Mouse (Mus musculus) Muller cell, postnatal 12 days (primary cell): ENCODE data around the gene Gli3.

ENCODE experiments used
- DNase-seq: peaks from one replicate; pipeline ENCODE4 v3.0.0-alpha.2; 2015; ENCODE audit errors: inconsistent ontology term

Gene Gli3

GRCm38 (mm10) chr13:15660502-15660901, 197.5 kb downstream of the Gli3 start:
- peak; percentile 82 for DNase-seq

DNA sequence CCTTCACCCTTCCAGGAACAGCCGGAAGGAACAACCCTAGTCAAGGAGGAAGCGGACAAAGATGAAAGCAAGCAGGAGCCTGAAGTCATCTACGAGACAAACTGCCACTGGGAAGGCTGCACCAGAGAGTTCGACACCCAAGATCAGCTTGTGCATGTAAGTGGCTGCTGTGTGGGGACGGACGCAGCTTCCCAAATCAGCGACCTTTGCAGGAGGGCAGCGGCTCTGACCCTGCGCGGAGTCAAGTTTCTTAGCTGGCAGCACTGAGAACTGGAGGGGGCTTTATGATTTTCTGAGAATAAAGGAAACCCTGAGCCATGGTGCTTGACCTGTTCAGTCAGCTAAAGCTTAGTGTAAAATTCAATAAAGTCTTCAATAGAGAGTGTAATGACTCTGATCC, 199.3 kb downstream of the Gli3 start:
- DNase-seq, result no peak

DNA sequence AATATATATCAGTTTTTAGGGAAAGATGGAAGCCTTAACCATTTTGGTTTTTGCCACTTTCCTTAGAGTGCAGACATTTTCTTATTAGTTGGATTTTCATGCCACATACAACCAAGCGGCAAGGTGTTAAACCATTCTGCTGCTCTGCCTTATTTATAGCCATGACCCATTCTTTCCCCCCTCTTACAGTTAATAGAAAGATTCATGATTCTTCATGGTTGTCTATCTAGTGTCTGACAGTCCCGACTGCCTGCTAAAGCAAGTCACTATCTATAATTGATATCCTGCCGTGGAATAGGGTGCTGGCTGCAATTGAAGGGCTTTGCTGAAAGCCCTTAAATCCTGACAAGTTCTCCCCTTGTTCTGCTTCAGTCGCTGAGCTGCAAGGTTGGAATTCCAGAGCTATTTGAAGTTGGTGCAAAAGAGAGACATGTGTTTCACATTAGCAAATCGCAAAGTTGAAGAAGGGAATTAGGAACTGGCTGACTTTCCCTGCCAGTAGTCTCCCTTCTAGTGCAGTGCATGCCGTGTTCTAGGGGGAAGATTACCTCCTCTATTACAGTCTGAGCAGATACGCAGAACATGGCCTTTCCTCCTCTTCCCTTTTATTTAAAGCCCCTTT, 201.7 kb downstream of the Gli3 start:
- DNase-seq, result peak; percentile 75

DNA sequence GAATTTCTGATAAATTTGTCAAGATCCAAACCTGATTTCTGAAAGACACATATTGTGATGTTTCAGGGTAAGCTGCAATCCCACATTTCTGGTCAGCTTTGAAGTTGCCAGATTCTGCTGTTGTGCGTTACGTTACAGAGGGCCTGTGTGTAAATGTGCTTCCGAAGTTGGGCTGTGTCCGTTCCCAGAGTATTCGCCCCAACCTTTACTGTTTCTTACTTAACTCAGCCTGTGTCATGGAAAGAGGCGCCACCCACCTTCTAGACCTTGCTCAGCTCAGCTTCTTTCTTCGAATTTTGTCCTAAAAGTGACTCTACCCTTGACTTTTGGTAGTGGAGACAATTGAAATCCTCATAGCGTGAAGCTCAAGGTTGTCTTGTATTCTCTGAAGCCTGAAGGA, 202.5 kb downstream of the Gli3 start:
- no peak for DNase-seq

DNA sequence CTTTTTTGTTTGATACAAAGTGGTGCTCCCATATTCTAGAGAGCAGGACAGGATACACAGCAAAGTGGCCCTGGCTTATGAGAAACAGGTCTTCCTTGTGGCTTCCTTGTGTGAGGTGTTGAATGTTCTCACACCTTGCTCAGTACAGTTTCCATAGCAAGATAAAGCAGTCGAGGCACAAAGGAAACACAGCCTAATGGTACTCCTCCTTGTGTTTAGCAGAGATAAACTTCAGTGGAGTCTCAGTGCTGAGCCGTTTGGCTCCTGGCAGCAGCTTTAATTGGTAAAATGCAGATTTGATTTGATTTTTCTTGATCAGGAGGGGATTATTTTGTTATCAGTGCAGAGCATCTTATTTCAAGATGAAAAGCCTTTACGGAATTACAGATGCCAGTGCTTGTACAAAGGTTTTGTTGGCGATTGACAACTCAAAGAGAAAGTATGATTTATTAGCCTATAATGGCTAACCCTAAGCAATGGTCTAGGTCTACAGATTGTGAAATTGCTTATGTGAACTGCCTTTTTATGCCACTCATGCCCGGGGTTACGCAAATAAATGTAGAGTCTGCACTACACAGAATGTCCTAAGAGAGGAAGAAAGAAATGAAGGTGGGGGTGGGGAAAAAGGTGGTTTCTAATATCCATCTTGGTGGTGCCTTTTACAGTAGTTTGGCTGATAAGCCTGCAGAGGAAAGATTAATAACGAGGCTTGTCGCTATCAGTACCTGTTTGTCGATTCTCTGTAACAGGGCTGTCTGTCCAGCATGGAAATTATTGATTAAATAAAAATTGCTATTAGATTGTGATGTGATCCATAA, 207.3 kb downstream of the Gli3 start:
- no peak for DNase-seq

DNA sequence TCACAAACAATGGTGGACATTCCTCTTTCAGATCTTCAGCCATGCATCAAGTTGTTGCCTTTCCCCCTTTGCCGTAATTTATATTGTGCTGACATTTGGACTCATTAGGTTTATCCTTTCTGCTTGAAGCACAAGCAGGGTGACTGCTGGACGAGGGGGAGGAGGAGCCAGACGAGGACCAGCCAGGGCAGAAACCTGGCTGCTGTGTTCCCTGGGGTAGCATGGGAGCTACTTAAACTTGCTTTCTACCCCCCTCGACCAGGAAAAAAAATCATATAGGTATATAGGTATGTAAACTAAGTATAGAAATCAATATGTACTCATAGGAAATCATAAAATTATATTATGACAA, 207.9 kb downstream of the Gli3 start:
- no peak for DNase-seq

GRCm38 (mm10) chr13:15675480-15675879, 212.4 kb downstream of the Gli3 start:
- DNase-seq, result no peak

DNA sequence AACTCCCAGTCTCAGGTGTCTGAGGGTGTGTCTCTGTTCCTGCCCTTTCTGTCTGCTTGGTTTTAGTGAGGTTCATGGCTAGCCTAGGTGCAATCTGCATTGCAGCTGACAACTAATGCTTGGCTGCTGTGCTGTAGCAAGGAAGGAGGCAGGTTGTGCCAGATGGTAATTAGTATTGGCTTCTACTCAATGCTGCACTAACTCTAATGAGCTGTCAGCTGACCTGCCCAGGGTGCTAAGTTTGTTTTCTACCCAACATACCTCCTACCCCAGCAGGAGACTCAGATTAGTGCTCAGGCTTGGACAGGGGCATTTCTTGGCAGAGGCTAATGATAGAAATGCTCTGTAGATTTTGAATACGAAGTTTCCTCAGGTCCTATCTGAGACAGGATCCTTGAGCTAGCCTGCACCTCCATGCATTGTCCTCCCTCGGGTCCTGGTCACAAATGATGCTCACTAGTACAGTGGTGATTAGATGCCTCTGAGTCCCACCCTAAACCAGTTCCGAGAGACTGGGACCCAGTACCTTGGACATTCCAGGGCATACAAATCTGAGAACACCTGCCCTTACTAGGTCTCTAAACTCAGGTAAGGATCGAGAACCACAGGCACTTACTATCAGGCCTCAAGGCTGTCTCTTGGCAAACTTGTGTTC, 214.2 kb downstream of the Gli3 start:
- peak; percentile 62 for DNase-seq

DNA sequence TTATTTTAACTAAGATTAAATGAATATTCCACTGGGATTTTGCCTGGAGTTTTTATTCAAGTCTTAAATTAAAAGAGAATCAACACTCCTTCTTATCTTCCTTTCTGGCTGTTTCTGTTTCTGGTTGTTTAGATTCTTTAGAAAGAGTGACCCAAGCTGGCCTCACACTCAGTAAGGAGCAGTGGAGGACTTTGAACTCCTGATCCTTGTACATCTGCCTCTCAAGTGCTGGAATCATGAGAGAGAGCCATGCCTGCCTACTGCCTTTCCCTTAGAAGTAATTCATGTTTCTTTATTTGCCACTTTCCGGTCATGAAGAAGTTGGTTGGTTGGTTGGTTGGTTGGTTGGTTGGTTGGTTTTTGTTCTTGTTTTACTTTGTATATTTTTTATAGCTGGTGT, 218.5 kb downstream of the Gli3 start:
- DNase-seq, result no peak

- DNase-seq, result no peak
These were observed 220.0 kb downstream of the Gli3 start for GRCm38 (mm10) chr13:15683006-15683405.

- peak; percentile 37 for DNase-seq
These were observed 225.2 kb downstream of the Gli3 start for GRCm38 (mm10) chr13:15688074-15688825.

- DNase-seq, result no peak
These were observed 225.9 kb downstream of the Gli3 start for GRCm38 (mm10) chr13:15688826-15689501.

GRCm38 (mm10) chr13:15691751-15692464, 228.9 kb downstream of the Gli3 start:
- DNase-seq, result peak; percentile 76

- DNase-seq, result no peak
These were observed 229.4 kb downstream of the Gli3 start for GRCm38 (mm10) chr13:15692465-15692809.

DNA sequence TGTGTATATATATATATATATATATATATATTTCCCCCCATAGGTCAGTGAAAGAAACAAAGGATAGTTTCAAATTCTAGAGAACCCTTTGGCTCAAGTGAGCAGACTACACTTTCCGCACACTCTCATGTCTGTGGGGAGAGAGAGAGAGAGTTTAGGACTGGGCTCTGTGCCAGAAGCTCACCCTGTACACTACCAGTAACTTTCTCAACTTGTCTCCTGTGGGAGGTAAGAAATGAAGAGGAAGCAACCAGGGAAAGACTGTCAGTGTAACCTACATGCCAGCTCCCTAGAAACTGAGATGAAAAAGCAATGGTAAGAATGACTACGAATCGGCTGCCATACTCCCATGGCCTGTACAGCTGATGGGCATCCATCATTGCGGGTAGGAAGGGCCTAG, 235.2 kb downstream of the Gli3 start:
- DNase-seq, result no peak

- DNase-seq, result no peak
These were observed 236.1 kb downstream of the Gli3 start for GRCm38 (mm10) chr13:15699116-15699515.

- DNase-seq, result no peak
These were observed 241.6 kb downstream of the Gli3 start for GRCm38 (mm10) chr13:15704669-15705068.

DNA sequence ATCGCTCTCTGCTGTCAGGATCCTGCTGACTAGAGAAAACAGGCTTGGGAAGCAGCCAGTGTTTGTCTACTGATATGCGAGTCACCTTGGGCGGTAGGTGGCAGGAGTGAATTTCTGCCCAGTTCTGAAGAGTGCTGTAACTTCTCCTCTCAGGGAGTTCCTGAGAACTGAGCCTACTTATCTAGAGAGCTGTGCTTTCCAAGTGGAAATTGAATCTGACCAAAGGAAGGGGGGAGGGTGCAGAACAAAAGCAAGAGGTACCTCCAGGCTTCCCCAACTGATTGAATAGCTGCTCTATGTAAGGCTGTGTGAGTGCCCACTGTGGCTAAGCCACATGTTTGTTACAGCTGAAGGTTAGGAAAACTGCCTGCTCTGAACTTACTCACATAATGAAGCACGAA, 244.4 kb downstream of the Gli3 start:
- peak; percentile 52 for DNase-seq

GRCm38 (mm10) chr13:15713486-15713885, 250.5 kb downstream of the Gli3 start:
- no peak for DNase-seq

- no peak for DNase-seq
These were observed 251.3 kb downstream of the Gli3 start for GRCm38 (mm10) chr13:15714331-15714725.
